Mouse (Mus musculus): Measurements from ENCODE around the gene Lair1. TPM values are rescaled to one million over a fixed set of nuclear protein-coding genes. Genes with fewer than 3 reads are reported as not detected.

Gene Lair1
- polyA plus RNA-seq, 1 experiment from 2014 or later = 1.8 TPM

- DNase-seq (no peak), ATAC-seq (ENCODE audit: low read depth) (no peak)
- 62% methylated on average over 3 of the region's 3 CpGs for WGBS (ENCODE audit: insufficient replicate concordance)
These were observed 105.6 kb downstream of the Lair1 start for GRCm38 (mm10) chr7:3957387-3957786.

More at GRCm38 (mm10) chr7:3957387-3957786, 105.6 kb downstream of the Lair1 start:
- Histone ChIP-seq H3K4me1 (replicated peaks) (no peaks in the 10 kb centered on the region), H3K27ac (no peak overlapping the region), H3K9ac (no peak overlapping the region), H3K4me2 (no peak overlapping the region), H3K27me3 (no peaks in the 10 kb centered on the region), H3K9me3 (replicated peaks) (no peaks in the 10 kb centered on the region), H3K4me3 (replicated peaks) (no peak overlapping the region), H3K36me3 (no peaks in the 10 kb centered on the region)

Other genes starting within 250 kb of the Lair1 start
- gene Gm15448, start 237.5 kb downstream of the Lair1 start, polyA plus RNA-seq (2015; fragmentation: Nextera tagmentation; extraction: Ambion mirVana) = not detected in 2 replicates
- 0.45 and 0.52 TPM in 2 replicates for gene Pira2, start 218.2 kb downstream of the Lair1 start, polyA plus RNA-seq (2015; fragmentation: Nextera tagmentation; extraction: Ambion mirVana)
- gene Gm14548, start 165.1 kb downstream of the Lair1 start, polyA plus RNA-seq (2015; fragmentation: Nextera tagmentation; extraction: Ambion mirVana) = 0.16 and 0.23 TPM in 2 replicates
- 0.09 and 0.21 TPM in 2 replicates for gene Lilra6, start 147.7 kb downstream of the Lair1 start, polyA plus RNA-seq (2015; fragmentation: Nextera tagmentation; extraction: Ambion mirVana)
- 0.36 and 0.52 TPM in 2 replicates for gene Ttyh1, start 56.2 kb upstream of the Lair1 start, polyA plus RNA-seq (2015; fragmentation: Nextera tagmentation; extraction: Ambion mirVana)
- gene Leng8, start 73.8 kb upstream of the Lair1 start, polyA plus RNA-seq (2015; fragmentation: Nextera tagmentation; extraction: Ambion mirVana) = 16.3 and 22.9 TPM in 2 replicates
- gene Leng9, start 87.2 kb upstream of the Lair1 start, polyA plus RNA-seq (2015; fragmentation: Nextera tagmentation; extraction: Ambion mirVana) = 0.83 and 0.88 TPM in 2 replicates
- gene Cdc42ep5, start 101.7 kb upstream of the Lair1 start, polyA plus RNA-seq (2015; fragmentation: Nextera tagmentation; extraction: Ambion mirVana) = 8.0 and 8.5 TPM in 2 replicates
- 0.20 and 0.43 TPM in 2 replicates for gene Lilra5, start 174.6 kb upstream of the Lair1 start, polyA plus RNA-seq (2015; fragmentation: Nextera tagmentation; extraction: Ambion mirVana)